8 mouse cellular contexts compared by ENCODE assay signal in genomic region chr2:151876012-151876485, GRCm38 (mm10). TPM values are rescaled to one million over a fixed set of nuclear protein-coding genes. Genes with fewer than 3 reads are reported as not detected.
A peak's percentile ranks its signal among the peaks of the same experiment; 100 is the strongest.
DNase-seq lines count a peak whose midpoint lies in the region; ATAC-seq lines count a peak whose summit lies in the region.
"Had no signal": no experiment of that assay in that cellular context is flagged by ENCODE, and none has a peak within 500 bp of the region (broad histone marks: within the 10 kb centered on the region; RNA-seq: fewer than 3 reads in every experiment).

No protein-coding gene starts in this region.

- H3K9ac ChIP-seq in forebrain, embryonic 12.5 days: no peak overlapping the region
- H3K9ac ChIP-seq in hindbrain, embryonic 13.5 days: no peak overlapping the region
- H3K9ac ChIP-seq: lung, embryonic 15.5 days had no signal

- no peaks in the 10 kb centered on the region for H3K9me3 ChIP-seq in forebrain, embryonic 12.5 days
- H3K9me3 ChIP-seq in hindbrain, embryonic 13.5 days: no peaks in the 10 kb centered on the region
- H3K9me3 ChIP-seq: lung, embryonic 15.5 days had no signal

- H3K4me2 ChIP-seq in forebrain, embryonic 12.5 days: no peak overlapping the region
- no peak overlapping the region for H3K4me2 ChIP-seq in hindbrain, embryonic 13.5 days
- H3K4me2 ChIP-seq: lung, embryonic 15.5 days had no signal

- ATAC-seq in forebrain, embryonic 12.5 days (ENCODE audit: low FRiP score): peak; percentile 75
- ATAC-seq in hindbrain, embryonic 13.5 days (ENCODE audit: low FRiP score): peak; percentile 71
- peak; percentile 75 for ATAC-seq in megakaryocyte, adult 5-6 weeks (ENCODE audit: poor library complexity, severe bottlenecking)

- H3K27me3 ChIP-seq in forebrain, embryonic 12.5 days: peaks cover 7% of the 10 kb centered on the region; the same call in 1 of the 2 replicates
- no peaks in the 10 kb centered on the region for H3K27me3 ChIP-seq in hindbrain, embryonic 13.5 days
- H3K27me3 ChIP-seq: lung, embryonic 15.5 days had no signal

- H3K4me1 ChIP-seq in forebrain, embryonic 12.5 days: no peaks in the 10 kb centered on the region
- no peaks in the 10 kb centered on the region for H3K4me1 ChIP-seq in hindbrain, embryonic 13.5 days (replicated peaks)

- no peak overlapping the region for H3K27ac ChIP-seq in forebrain, embryonic 12.5 days
- H3K27ac ChIP-seq in hindbrain, embryonic 13.5 days: no peak overlapping the region
- H3K27ac ChIP-seq: lung, embryonic 15.5 days had no signal

- H3K4me3 ChIP-seq in forebrain, embryonic 12.5 days (replicated peaks): no peak overlapping the region
- no peak overlapping the region for H3K4me3 ChIP-seq in hindbrain, embryonic 13.5 days
- H3K4me3 ChIP-seq: lung, embryonic 15.5 days had no signal

- no peaks in the 10 kb centered on the region for H3K36me3 ChIP-seq in forebrain, embryonic 12.5 days (replicated peaks)
- H3K36me3 ChIP-seq in hindbrain, embryonic 13.5 days: no peaks in the 10 kb centered on the region
- H3K36me3 ChIP-seq: lung, embryonic 15.5 days had no signal

- DNase-seq in Muller cell, postnatal 12 days (ENCODE audit: inconsistent ontology term): peak; percentile 85
- peak; percentile 22 for DNase-seq in c-Kit-positive CD71-positive TER-119-negative erythroid progenitor cells, embryonic 14.5 days (ENCODE audit: low read depth)
- peak; percentile 52 to 64 for DNase-seq in layer of hippocampus, postnatal 25 days (ENCODE audit: extremely low spot score in 1 of 2, low spot score in 1 of 2)
- DNase-seq in right cerebral cortex, adult 2 months (ENCODE audit: low spot score in 2 of 2): peak; percentile 53 to 65

- WGBS in forebrain, embryonic 12.5 days: 17% methylated on average over 8 of the region's 8 CpGs
- 14% methylated on average over 8 of the region's 8 CpGs for WGBS in hindbrain, embryonic 13.5 days

RNA-seq across cellular contexts. Expression of gene Rspo4, which starts 33.3 kb away (rescaled TPM):
- 0.10 TPM in 1 of 2 replicates, not detected in the other for polyA plus RNA-seq in forebrain, embryonic 12.5 days (2016; fragmentation: Nextera tagmentation; extraction: Ambion mirVana)
- 0.39 and 0.47 TPM in 2 replicates for polyA plus RNA-seq in hindbrain, embryonic 13.5 days (2015; fragmentation: Nextera tagmentation; extraction: Ambion mirVana)
- not detected for total RNA-seq in layer of hippocampus, postnatal 25 days (2021)
- not detected in 2 replicates for total RNA-seq in megakaryocyte, adult 5-6 weeks (2015)
- not detected in 2 replicates for total RNA-seq in megakaryocyte, adult 5-6 weeks (2017)

RNA-seq across cellular contexts. Expression of gene Angpt4, which starts 35.0 kb away (rescaled TPM):
- 0.10 TPM in 1 of 2 replicates, not detected in the other for polyA plus RNA-seq in forebrain, embryonic 12.5 days (2016; fragmentation: Nextera tagmentation; extraction: Ambion mirVana)
- 0.35 and 0.64 TPM in 2 replicates for polyA plus RNA-seq in hindbrain, embryonic 13.5 days (2015; fragmentation: Nextera tagmentation; extraction: Ambion mirVana)
- under 1 TPM; 0.30 to 0.96 TPM for total RNA-seq in layer of hippocampus, postnatal 25 days (2021)
- not detected in 2 replicates for total RNA-seq in megakaryocyte, adult 5-6 weeks (2015)
- 0.26 TPM in 1 of 2 replicates, not detected in the other for total RNA-seq in megakaryocyte, adult 5-6 weeks (2017)

Comparison
In these comparisons a context has a peak if more than half of its experiments do, and no peak if none do; other contexts are left out.
1. DNase-seq: peak in every context shown above with its lines; median percentile 85 in Muller cell, postnatal 12 days; 59 in right cerebral cortex, adult 2 months; 58 in layer of hippocampus, postnatal 25 days; 22 in c-Kit-positive CD71-positive TER-119-negative erythroid progenitor cells, embryonic 14.5 days.